Mouse (Mus musculus): ENCODE measurements at regions not wholly inside any gene's neighbourhood (a gene's known extent, or its start where the extent isn't known, plus 50 kb on each side); places are given as distances from the start of the nearest gene placed in this dataset.

DNA sequence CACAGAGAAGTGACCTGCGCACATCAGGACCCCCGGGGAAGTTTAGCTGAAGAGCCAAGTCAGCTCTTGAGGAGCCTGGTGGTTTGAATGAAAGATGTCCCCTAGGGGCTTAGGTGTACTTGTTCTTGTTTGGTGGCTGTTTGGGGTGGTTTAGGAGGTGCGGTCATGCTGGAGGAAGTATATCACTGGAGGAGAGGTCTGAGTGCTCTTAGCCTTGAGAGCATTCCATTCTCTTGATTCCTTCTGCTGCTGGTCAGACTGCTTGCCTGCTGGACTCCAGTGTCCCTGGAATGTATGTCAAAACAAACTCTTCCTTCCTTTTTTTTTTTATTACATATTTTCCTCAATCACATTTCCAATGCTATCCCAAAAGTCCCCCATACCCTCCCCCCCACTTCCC lies 62.5 kb upstream of the Gm5148 start:
- no peak for DNase-seq (ENCODE audit: low read depth, low spot score)

DNA sequence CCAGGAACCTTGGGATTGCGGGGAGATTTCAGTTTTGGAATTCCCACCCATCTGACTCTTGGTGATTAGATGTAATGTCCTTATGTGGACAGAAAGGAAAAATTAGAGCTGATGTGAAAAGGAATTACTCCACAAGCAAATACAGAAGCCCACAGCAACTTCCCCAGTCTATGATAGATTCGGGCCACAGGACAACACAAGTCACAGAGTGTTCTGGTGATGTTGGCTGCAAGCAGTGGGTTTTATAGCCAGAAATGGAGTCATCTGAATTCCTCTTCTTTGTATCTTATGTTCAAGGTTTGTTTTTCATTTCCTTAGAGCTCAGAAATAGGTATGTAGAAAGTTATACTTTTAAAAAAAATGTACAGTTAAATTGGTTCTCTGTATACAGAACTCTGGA lies 56.8 kb upstream of the Gm5148 start:
- DNase-seq (ENCODE audit: low read depth, low spot score): no peak

DNA sequence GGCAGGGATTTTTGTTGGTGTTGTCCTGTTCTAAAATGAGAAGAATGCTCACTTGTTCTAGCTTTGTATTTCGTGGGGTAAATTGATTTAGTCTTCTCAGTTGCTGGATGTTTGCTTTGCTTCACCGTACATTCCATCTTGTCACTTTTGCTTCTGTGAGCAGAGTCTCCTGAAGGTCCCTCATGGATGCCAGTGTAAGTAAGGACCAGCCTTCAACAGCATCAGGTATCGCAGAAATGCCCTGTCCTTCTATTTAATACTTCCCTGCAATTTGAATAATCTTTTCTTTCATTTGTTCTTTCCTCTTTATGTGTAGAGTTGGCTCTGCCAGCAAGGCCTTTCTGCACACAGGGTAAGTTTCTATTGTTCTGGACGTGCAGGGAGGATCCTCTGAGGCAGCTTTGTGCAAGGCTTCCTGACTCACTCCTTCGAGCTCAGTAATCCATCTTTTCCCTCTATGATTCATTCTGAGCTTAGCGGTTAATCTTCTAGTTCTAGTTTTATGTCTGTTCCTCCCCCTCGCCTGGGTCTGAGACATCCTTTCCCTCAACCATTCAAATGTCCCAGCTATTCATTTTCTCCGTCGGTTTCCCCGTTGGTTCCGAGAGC lies 55.7 kb upstream of the Gm5148 start:
- DNase-seq (ENCODE audit: low read depth, low spot score): no peak

DNA sequence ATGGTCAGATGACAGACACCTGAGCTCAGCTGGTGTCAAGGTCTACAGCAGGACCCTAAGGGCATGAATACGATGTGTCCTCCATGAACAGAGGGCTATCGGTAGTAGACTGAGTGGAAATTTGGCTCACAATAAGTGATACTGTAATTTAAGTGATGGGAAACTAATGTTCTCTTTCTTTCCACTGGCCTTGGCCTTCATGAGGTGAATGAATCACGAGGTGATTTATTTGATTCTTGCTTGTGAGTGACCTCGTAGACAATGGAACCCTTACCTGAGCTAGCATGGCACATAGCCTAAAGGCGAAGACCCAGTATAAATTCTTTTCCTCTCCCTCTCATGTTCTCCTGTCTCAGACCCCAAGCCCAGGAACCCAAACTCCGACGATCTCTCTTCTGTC lies 54.1 kb upstream of the Gm5148 start:
- no peak for DNase-seq (ENCODE audit: low read depth, low spot score)

DNA sequence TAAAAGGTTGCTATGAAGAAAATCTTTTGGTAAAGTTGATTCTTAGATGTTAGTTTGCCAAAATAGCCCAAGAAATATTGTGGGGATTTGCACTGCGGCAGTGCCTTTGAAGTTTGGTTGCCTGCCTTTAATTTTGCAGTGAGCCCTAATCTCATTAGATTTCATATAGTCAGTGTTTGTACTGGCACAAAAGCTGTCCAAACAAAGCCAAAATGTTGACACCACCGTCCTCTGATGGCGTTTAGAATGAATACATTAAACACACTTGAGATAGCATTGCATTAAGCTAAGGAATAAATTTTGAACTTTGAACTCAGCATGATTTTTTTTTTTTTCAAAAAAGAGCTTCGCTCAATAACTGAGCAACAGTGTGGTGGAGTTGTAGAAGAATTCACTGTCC lies 51.9 kb upstream of the Gm5148 start:
- DNase-seq (ENCODE audit: low read depth, low spot score): no peak
